Mouse (Mus musculus) MEL (cell line): ENCODE results near the gene Rab13. TPM values are rescaled to one million over a fixed set of nuclear protein-coding genes. Genes with fewer than 3 reads are reported as not detected.

Experiments used
- DNase-seq: peaks from one replicate; pipeline ENCODE4 v3.0.0; 2011; ENCODE audit warnings: low read depth, low spot score
- H3K27ac ChIP-seq: 2 replicates; pipeline ENCODE4 v1.5.1; 2012; ENCODE audit warnings: low read depth, mild to moderate bottlenecking, control low read depth, low read length, moderate library complexity; ENCODE audit not compliant: control insufficient read depth
- H3K27me3 ChIP-seq, 2 experiments: fragments of 150-350 bp in 1 of 2; sonication (generic) in 1 of 2; 2 replicates each; pipeline ENCODE4 v1.6.1; 2012; ENCODE audit warnings: low read length in 2 of 2, mild to moderate bottlenecking in 2 of 2, improper control_type of control experiment in 1 of 2, moderate library complexity in 1 of 2; ENCODE audit not compliant: insufficient read depth in 2 of 2, control insufficient read depth in 1 of 2
- H3K36me3 ChIP-seq, 2 experiments: 2 replicates each; pipeline ENCODE4 v1.6.1; 2012 to 2014; ENCODE audit warnings: low read length in 2 of 2, improper control_type of control experiment in 1 of 2, inconsistent platforms in 1 of 2, mild to moderate bottlenecking in 1 of 2; ENCODE audit not compliant: insufficient read depth in 2 of 2, control insufficient read depth in 1 of 2
- H3K4me1 ChIP-seq, 2 experiments: fragments of 150-350 bp in 1 of 2; sonication (generic) in 1 of 2; 2 replicates each; pipeline ENCODE4 v1.6.1; 2012; ENCODE audit warnings: low read length in 2 of 2, improper control_type of control experiment in 1 of 2, mild to moderate bottlenecking in 1 of 2; ENCODE audit not compliant: insufficient read depth in 2 of 2, control insufficient read depth in 1 of 2
- H3K4me3 ChIP-seq, 2 experiments: fragments of 150-350 bp in 1 of 2; sonication (generic) in 1 of 2; 2 replicates each; pipeline ENCODE4 v1.5.1; 2012; ENCODE audit warnings: low read depth in 2 of 2, low read length in 2 of 2, mild to moderate bottlenecking in 2 of 2, moderate library complexity in 2 of 2, control low read depth in 1 of 2, improper control_type of control experiment in 1 of 2; ENCODE audit not compliant: control insufficient read depth in 1 of 2, insufficient read depth in 1 of 2
- H3K79me2 ChIP-seq: 2 replicates; pipeline ENCODE4 v1.6.1; 2012; ENCODE audit warnings: mild to moderate bottlenecking, low read length, moderate library complexity; ENCODE audit not compliant: control insufficient read depth, poor library complexity, insufficient read depth
- H3K9ac ChIP-seq: 2 replicates; pipeline ENCODE4 v1.6.1; 2012; ENCODE audit warnings: low read depth, mild to moderate bottlenecking, control low read depth, low read length, moderate library complexity; ENCODE audit not compliant: control insufficient read depth, poor library complexity, severe bottlenecking
- H3K9me3 ChIP-seq: fragments of 150-350 bp; sonication (generic); replicated peaks from 2 replicates; pipeline ENCODE4 v1.6.1; 2012; ENCODE audit warnings: mild to moderate bottlenecking, low read length, improper control_type of control experiment, moderate library complexity; ENCODE audit not compliant: insufficient read depth
- CHD1 ChIP-seq: IDR thresholded peaks from 2 replicates; pipeline ENCODE4 v1.6.1; 2012; ENCODE audit warnings: low read depth, mild to moderate bottlenecking, inconsistent platforms, low read length, improper control_type of control experiment
- CHD2 ChIP-seq: IDR thresholded peaks from 2 replicates; pipeline ENCODE4 v1.6.1; 2011; ENCODE audit warnings: low read length, improper control_type of control experiment
- CTCF ChIP-seq, 3 experiments: IDR thresholded peaks in 2 of 3; conservative IDR thresholded peaks in 1 of 3; 2 replicates each; pipeline ENCODE4 v1.5.1; 2011 to 2012; ENCODE audit warnings: low read length in 3 of 3, low read depth in 2 of 3, mild to moderate bottlenecking in 2 of 3, improper control_type of control experiment in 1 of 3, inconsistent platforms in 1 of 3, mixed read lengths in 1 of 3, moderate library complexity in 1 of 3; ENCODE audit not compliant: control insufficient read depth in 1 of 3, insufficient read depth in 1 of 3, poor library complexity in 1 of 3, severe bottlenecking in 1 of 3
- E2F4 ChIP-seq: IDR thresholded peaks from 2 replicates; pipeline ENCODE4 v1.6.1; 2011; ENCODE audit warnings: low read depth, low read length, improper control_type of control experiment, borderline replicate concordance
- ETS1 ChIP-seq: IDR thresholded peaks from 2 replicates; pipeline ENCODE4 v1.6.1; 2012; ENCODE audit warnings: low read depth, mild to moderate bottlenecking, inconsistent platforms, low read length, improper control_type of control experiment, moderate library complexity
- HCFC1 ChIP-seq: IDR thresholded peaks from 2 replicates; pipeline ENCODE4 v1.6.1; 2012; ENCODE audit warnings: low read depth, mild to moderate bottlenecking, inconsistent platforms, low read length, improper control_type of control experiment, moderate library complexity
- JUND ChIP-seq: IDR thresholded peaks from 2 replicates; pipeline ENCODE4 v1.6.1; 2011; ENCODE audit warnings: low read depth, mild to moderate bottlenecking, improper control_type of control experiment, low read length
- MAX ChIP-seq: IDR thresholded peaks from 2 replicates; pipeline ENCODE4 v1.6.1; 2011; ENCODE audit warnings: low read length, improper control_type of control experiment
- MAZ ChIP-seq: IDR thresholded peaks from 2 replicates; pipeline ENCODE4 v1.6.1; 2012; ENCODE audit warnings: low read depth, mild to moderate bottlenecking, inconsistent platforms, low read length, improper control_type of control experiment
- MYC ChIP-seq: IDR thresholded peaks from 2 replicates; pipeline ENCODE4 v1.6.1; 2011; ENCODE audit warnings: low read depth, mild to moderate bottlenecking, low read length, improper control_type of control experiment, moderate library complexity
- POLR2A ChIP-seq, 2 experiments: IDR thresholded peaks; 2 replicates each; pipeline ENCODE4 v1.6.1; 2011 to 2012; ENCODE audit warnings: low read length in 2 of 2, mild to moderate bottlenecking in 2 of 2, control low read depth in 1 of 2, improper control_type of control experiment in 1 of 2, low read depth in 1 of 2, moderate library complexity in 1 of 2; ENCODE audit not compliant: control insufficient read depth in 1 of 2, insufficient read depth in 1 of 2, poor library complexity in 1 of 2
- RAD21 ChIP-seq: IDR thresholded peaks from 2 replicates; pipeline ENCODE4 v1.6.1; 2011; ENCODE audit warnings: mild to moderate bottlenecking, low read depth, low read length, improper control_type of control experiment
- SIN3A ChIP-seq: IDR thresholded peaks from 2 replicates; pipeline ENCODE4 v1.6.1; 2012; ENCODE audit warnings: low read length, improper control_type of control experiment, inconsistent platforms
- TBP ChIP-seq: IDR thresholded peaks from 2 replicates; pipeline ENCODE4 v1.8.0; 2011; ENCODE audit warnings: low read depth, low read length, improper control_type of control experiment
- UBTF ChIP-seq: IDR thresholded peaks from 2 replicates; pipeline ENCODE4 v1.6.1; 2012; ENCODE audit warnings: low read depth, mild to moderate bottlenecking, inconsistent platforms, low read length, improper control_type of control experiment, moderate library complexity, borderline replicate concordance; ENCODE audit not compliant: insufficient read depth
- USF2 ChIP-seq, 2 experiments: IDR thresholded peaks; 2 replicates each; pipeline ENCODE4 v1.6.1; 2011 to 2012; ENCODE audit warnings: improper control_type of control experiment in 2 of 2, low read length in 2 of 2, borderline replicate concordance in 1 of 2, inconsistent platforms in 1 of 2, low read depth in 1 of 2, mild to moderate bottlenecking in 1 of 2; ENCODE audit not compliant: insufficient read depth in 1 of 2
- ZKSCAN1 ChIP-seq: IDR thresholded peaks from 2 replicates; pipeline ENCODE4 v1.6.1; 2012; ENCODE audit warnings: low read depth, mild to moderate bottlenecking, inconsistent platforms, low read length, improper control_type of control experiment, moderate library complexity
- ZMIZ1 ChIP-seq: IDR thresholded peaks from 2 replicates; pipeline ENCODE4 v1.6.1; 2012; ENCODE audit warnings: low read depth, mild to moderate bottlenecking, inconsistent platforms, low read length, improper control_type of control experiment, moderate library complexity
- ZNF384 ChIP-seq: IDR thresholded peaks from 2 replicates; pipeline ENCODE4 v1.6.1; 2012; ENCODE audit warnings: low read depth, mild to moderate bottlenecking, inconsistent platforms, low read length, improper control_type of control experiment
- polyA plus RNA-seq, 2 experiments: library from polyadenylated mRNA; stranded (reverse) in 1 of 2; unstranded in 1 of 2; fragments of >175 nt in 1 of 2; fragments of >200 nt in 1 of 2; gene quantifications; 2 replicates each; pipeline versions ENCODE4 v1.2.1 to v1.2.4; 2012; ENCODE audit warnings: low replicate concordance in 2 of 2, low read depth in 1 of 2; ENCODE audit not compliant: insufficient read length in 2 of 2, insufficient read depth in 1 of 2, missing spikeins in 1 of 2
- total RNA-seq: library from RNA; depleted of rRNA; stranded (reverse); fragments of 300-350 nt; gene quantifications from 2 replicates; pipeline ENCODE4 v1.2.3, GENCODE M21; 2012

Gene Rab13
- total and polyA plus RNA-seq, 3 experiments, result 5.1 to 7.7 TPM; not detected in 1

- TF ChIP-seq USF2 (IDR thresholded peaks at IDR 0.05; ENCODE audit: borderline replicate concordance in 1 of 2, insufficient read depth in 1 of 2, low read depth in 1 of 2, low read length in 2 of 2), result 0 out of 4 replicates have a peak, but pooled peaks of 1 of the 2 experiments have one; percentile 21
- TF ChIP-seq UBTF, result no peak
- no peak for TF ChIP-seq MAX
These were observed 1.8 kb upstream of the Rab13 start (continued) for GRCm38 (mm10) chr3:90211475-90212398.

- Histone ChIP-seq H3K4me1 (peaks cover 7 to 16% of the 10 kb centered on the region in 2 experiments; a peak in 3 of 4 replicates), H3K36me3 (peaks cover 18 to 29% of the 10 kb centered on the region in 2 experiments)
- no peak for TF ChIP-seq JUND
- 0 out of 2 replicates have a peak, but pooled peaks have one; percentile 22 for TF ChIP-seq MAZ
- peak; percentile 92; the same call in 1 of the 2 replicates for TF ChIP-seq CHD1
- TF ChIP-seq MYC, result 0 out of 2 replicates have a peak, but pooled peaks have one; percentile 30
These were observed 772 bp upstream of the Rab13 start for GRCm38 (mm10) chr3:90212723-90213122.

GRCm38 (mm10) chr3:90213956-90214684 is 625 bp downstream of the Rab13 start:
- peaks cover 18 to 27% of the 10 kb centered on the region in 2 experiments for H3K36me3 ChIP-seq
- H3K79me2 ChIP-seq, result peaks cover 20% of the 10 kb centered on the region
- peak overlapping the region; percentile 76 for H3K9ac ChIP-seq
- peak overlapping the region; percentile 78 for H3K27ac ChIP-seq
- H3K4me3 ChIP-seq, result peak overlapping the region; percentile 65 to 94
- no peaks in the 10 kb centered on the region for H3K9me3 ChIP-seq
- peaks cover 7 to 16% of the 10 kb centered on the region in 2 experiments; a peak in 3 of 4 replicates for H3K4me1 ChIP-seq
- no peak for DNase-seq
- TF ChIP-seq CTCF (IDR thresholded peaks at IDR 0.05 in 2 of 3, conservative IDR thresholded peaks at IDR 0.05 in 1 of 3; ENCODE audit: control insufficient read depth in 1 of 3, insufficient read depth in 1 of 3, low read depth in 2 of 3, low read length in 3 of 3, poor library complexity in 1 of 3, severe bottlenecking in 1 of 3) (no peak; a peak in 1 of 6 replicates), ZKSCAN1 (no peak), POLR2A (IDR thresholded peaks at IDR 0.05; ENCODE audit: control insufficient read depth in 1 of 2, insufficient read depth in 1 of 2, low read depth in 1 of 2, low read length in 2 of 2, poor library complexity in 1 of 2) (no peak), HCFC1 (no peak), ZMIZ1 (no peak), E2F4 (no peak), SIN3A (no peak), CHD2 (no peak), CHD1 (no peak), MYC (no peak), MAZ (no peak), ETS1 (no peak), TBP (no peak), MAX (peak; percentile 64; the same call in 1 of the 2 replicates), ZNF384 (peak; percentile 48; the same call in 1 of the 2 replicates), RAD21 (no peak)
- TF ChIP-seq, all 39 proteins: peak for 2
- H3K27me3 ChIP-seq, result no peaks in the 10 kb centered on the region

More at GRCm38 (mm10) chr3:90212723-90213122, 772 bp upstream of the Rab13 start:
- Histone ChIP-seq H3K9me3 (no peaks in the 10 kb centered on the region), H3K27ac (peak overlapping the region; percentile 97), H3K27me3 (no peaks in the 10 kb centered on the region), H3K9ac (peak overlapping the region; percentile 98), H3K79me2 (peaks cover 20% of the 10 kb centered on the region), H3K4me3 (peak overlapping the region; percentile 59 to 94)
- no peak for DNase-seq
